Mouse (Mus musculus) heart, embryonic 13.5 days (tissue): Measurements from ENCODE around the gene Mroh7. TPM values are rescaled to one million over a fixed set of nuclear protein-coding genes. Genes with fewer than 3 reads are reported as not detected.
"Not testable (repeated sequence)": the region's sequence is repeated elsewhere in the genome, so short reads cannot be mapped to it uniquely, and the experiment has no call there.

Experiments
- ATAC-seq: fragments of 200-750 bp; cut with Nextera tagmentation; 2 replicates; pipeline ENCODE4 v1.8.0; 2017; ENCODE audit warnings: moderate TSS enrichment; ENCODE audit not compliant: insufficient number of reproducible peaks, low FRiP score, low TSS enrichment; ENCODE audit errors: extremely low read depth
- H3K27ac ChIP-seq: fragments of 300-500 bp; sonication (generic); replicated peaks from 2 replicates; pipeline ENCODE4 v1.5.1; 2015; ENCODE audit warnings: moderate library complexity, mild to moderate bottlenecking, inconsistent platforms
- H3K27me3 ChIP-seq: fragments of 300-500 bp; sonication (generic); replicated peaks from 2 replicates; pipeline ENCODE4 v1.6.1; 2015; ENCODE audit warnings: mild to moderate bottlenecking, inconsistent platforms
- H3K36me3 ChIP-seq: fragments of 300-500 bp; sonication (generic); 2 replicates; pipeline ENCODE4 v1.6.1; 2015; ENCODE audit warnings: mild to moderate bottlenecking, inconsistent platforms
- H3K4me1 ChIP-seq: fragments of 300-500 bp; sonication (generic); 2 replicates; pipeline ENCODE4 v1.6.1; 2015; ENCODE audit warnings: inconsistent platforms
- H3K4me2 ChIP-seq: fragments of 300-500 bp; sonication (generic); 2 replicates; pipeline ENCODE4 v1.6.1; 2015; ENCODE audit warnings: inconsistent platforms, mild to moderate bottlenecking, moderate library complexity
- H3K4me3 ChIP-seq: fragments of 300-500 bp; sonication (generic); 2 replicates; pipeline ENCODE4 v1.5.1; 2015; ENCODE audit warnings: moderate library complexity, mild to moderate bottlenecking, inconsistent platforms
- H3K9ac ChIP-seq: fragments of 300-500 bp; sonication (generic); 2 replicates; pipeline ENCODE4 v1.6.1; 2015; ENCODE audit warnings: inconsistent platforms, mild to moderate bottlenecking, moderate library complexity
- H3K9me3 ChIP-seq: fragments of 300-500 bp; sonication (generic); 2 replicates; pipeline ENCODE4 v1.6.1; 2016; ENCODE audit warnings: inconsistent platforms
- WGBS: fragments of 180-500 bp; shearing (Covaris S2); methylation state at CpG from one replicate; pipeline ENCODE4 v1.1.7; 2015; ENCODE audit warnings: mixed read lengths; 5-methylcytosine and 5-hydroxymethylcytosine counted together
- polyA plus RNA-seq: library from polyadenylated mRNA; unstranded; fragments of >200 nt; fragmentation: Nextera tagmentation; extraction: Ambion mirVana; gene quantifications from 2 replicates; pipeline ENCODE4 v1.2.1, GENCODE M21; 2015

Gene Mroh7
- polyA plus RNA-seq, 1 experiment from 2014 or later, result 0.49 TPM

GRCm38 (mm10) chr4:106745862-106746261 lies 15.1 kb upstream of the Mroh7 start:
- H3K4me2 ChIP-seq, result no peak overlapping the region
- H3K9ac ChIP-seq, result no peak overlapping the region
- no peaks in the 10 kb centered on the region for H3K9me3 ChIP-seq
- H3K27ac ChIP-seq, result no peak overlapping the region
- H3K27me3 ChIP-seq, result no peaks in the 10 kb centered on the region
- no peak for ATAC-seq
- peaks cover 12% of the 10 kb centered on the region for H3K4me1 ChIP-seq
- H3K36me3 ChIP-seq, result 0 out of 2 replicates have a peak, but pooled peaks cover 8% of the 10 kb centered on the region
- H3K4me3 ChIP-seq, result no peak overlapping the region
- WGBS, result 77% methylated on average over 7 of the region's 7 CpGs

GRCm38 (mm10) chr4:106737904-106738303 lies 7.2 kb upstream of the Mroh7 start:
- H3K4me2 ChIP-seq, result no peak overlapping the region
- no peaks in the 10 kb centered on the region for H3K36me3 ChIP-seq
- no peak overlapping the region for H3K9ac ChIP-seq
- no peak overlapping the region for H3K27ac ChIP-seq
- WGBS, result 66% methylated on average over 3 of the region's 3 CpGs
- H3K9me3 ChIP-seq, result no peaks in the 10 kb centered on the region
- no peaks in the 10 kb centered on the region for H3K4me1 ChIP-seq
- ATAC-seq, result no peak
- H3K4me3 ChIP-seq, result no peak overlapping the region
- no peaks in the 10 kb centered on the region for H3K27me3 ChIP-seq

GRCm38 (mm10) chr4:106736884-106737283 lies 6.2 kb upstream of the Mroh7 start:
- H3K4me3 ChIP-seq, H3K9ac ChIP-seq, H3K4me2 ChIP-seq, ATAC-seq, H3K27me3 ChIP-seq, H3K9me3 ChIP-seq, H3K27ac ChIP-seq, H3K36me3 ChIP-seq, H3K4me1 ChIP-seq: not testable (repeated sequence)
- 83% methylated on average over 1 of the region's 1 CpGs for WGBS

GRCm38 (mm10) chr4:106733636-106734035 lies 2.9 kb upstream of the Mroh7 start, which contains the start of gene Fam151a:
Gene Fam151a, plus strand, starts transcription at chr4:106733889.
- no peak within 1 kb of the TSS for H3K4me3 ChIP-seq

GRCm38 (mm10) chr4:106720631-106721030 lies 10.1 kb downstream of the Mroh7 start:
- Histone ChIP-seq H3K27me3 (peaks cover 16% of the 10 kb centered on the region), H3K4me1 (no peaks in the 10 kb centered on the region), H3K9ac (no peak overlapping the region), H3K4me3 (no peak overlapping the region), H3K9me3 (no peaks in the 10 kb centered on the region), H3K27ac (no peak overlapping the region), H3K4me2 (no peak overlapping the region), H3K36me3 (no peaks in the 10 kb centered on the region)
- WGBS, result 70% methylated on average over 4 of the region's 4 CpGs
- no peak for ATAC-seq

More at GRCm38 (mm10) chr4:106733636-106734035, 2.9 kb upstream of the Mroh7 start, which contains the start of gene Fam151a:
- H3K27ac ChIP-seq, result no peak within 1 kb of the TSS
- H3K4me1 ChIP-seq, result no peaks in the 10 kb centered on the region
- no peak for ATAC-seq
- H3K4me2 ChIP-seq, result no peak within 1 kb of the TSS
- H3K9me3 ChIP-seq, result no peaks in the 10 kb centered on the region
- no peak within 1 kb of the TSS for H3K9ac ChIP-seq
- 0 out of 2 replicates have a peak, but pooled peaks cover 3% of the 10 kb centered on the region for H3K27me3 ChIP-seq
- H3K36me3 ChIP-seq, result no peaks in the 10 kb centered on the region
- 20% methylated on average over 4 of the region's 4 CpGs for WGBS

GRCm38 (mm10) chr4:106713622-106714021 lies 17.1 kb downstream of the Mroh7 start:
- Histone ChIP-seq H3K4me3 (no peak overlapping the region), H3K9me3 (no peaks in the 10 kb centered on the region), H3K27me3 (peaks cover 61% of the 10 kb centered on the region), H3K27ac (no peak overlapping the region), H3K4me1 (no peaks in the 10 kb centered on the region), H3K4me2 (no peak overlapping the region), H3K36me3 (no peaks in the 10 kb centered on the region), H3K9ac (no peak overlapping the region)
- ATAC-seq, result no peak
- 77% methylated on average over 6 of the region's 6 CpGs for whole genome bisulfite sequencing

GRCm38 (mm10) chr4:106708408-106708807 lies 22.3 kb downstream of the Mroh7 start:
- peak overlapping the region; percentile 59 for H3K4me2 ChIP-seq
- H3K27ac ChIP-seq, result 0 out of 2 replicates have a peak overlapping the region, but pooled peaks have one; percentile 5
- peaks cover 21% of the 10 kb centered on the region for H3K4me1 ChIP-seq
- peak overlapping the region; percentile 63 for H3K9ac ChIP-seq
- H3K27me3 ChIP-seq, result peaks cover 36% of the 10 kb centered on the region
- ATAC-seq, result peak; percentile 38; the same call in 1 of the 2 replicates
- under 1% methylated on average over 7 of the region's 8 CpGs for WGBS
- no peaks in the 10 kb centered on the region for H3K36me3 ChIP-seq
- H3K4me3 ChIP-seq, result peak overlapping the region; percentile 30
- H3K9me3 ChIP-seq, result no peaks in the 10 kb centered on the region

- H3K27me3 ChIP-seq, result peaks cover 35% of the 10 kb centered on the region
- H3K36me3 ChIP-seq, result no peaks in the 10 kb centered on the region
- H3K9ac ChIP-seq, result peak overlapping the region; percentile 63
- H3K4me1 ChIP-seq, result peaks cover 21% of the 10 kb centered on the region
- H3K9me3 ChIP-seq, result no peaks in the 10 kb centered on the region
- 24% methylated on average over 5 of the region's 5 CpGs for WGBS
- peak overlapping the region; percentile 30 for H3K4me3 ChIP-seq
- H3K27ac ChIP-seq, result 0 out of 2 replicates have a peak overlapping the region, but pooled peaks have one; percentile 5
- peak overlapping the region; percentile 59 for H3K4me2 ChIP-seq
- no peak for ATAC-seq
These were observed 22.8 kb downstream of the Mroh7 start for GRCm38 (mm10) chr4:106707957-106708356.

- WGBS, result 49% methylated on average over 8 of the region's 8 CpGs
- Histone ChIP-seq H3K27ac (0 out of 2 replicates have a peak overlapping the region, but pooled peaks have one; percentile 5), H3K9me3 (no peaks in the 10 kb centered on the region), H3K27me3 (peaks cover 42% of the 10 kb centered on the region), H3K4me2 (no peak overlapping the region), H3K4me3 (no peak overlapping the region), H3K9ac (no peak overlapping the region), H3K4me1 (peaks cover 21% of the 10 kb centered on the region), H3K36me3 (no peaks in the 10 kb centered on the region)
- no peak for ATAC-seq
These were observed 25.5 kb downstream of the Mroh7 start for GRCm38 (mm10) chr4:106705096-106705665.

GRCm38 (mm10) chr4:106704416-106704815 lies 26.3 kb downstream of the Mroh7 start:
- peaks cover 42% of the 10 kb centered on the region for H3K27me3 ChIP-seq
- ATAC-seq, result no peak

GRCm38 (mm10) chr4:106703956-106704355 lies 26.8 kb downstream of the Mroh7 start:
- Histone ChIP-seq H3K27me3 (peaks cover 39% of the 10 kb centered on the region), H3K9me3 (no peaks in the 10 kb centered on the region), H3K9ac (no peak overlapping the region), H3K27ac (no peak overlapping the region), H3K4me2 (no peak overlapping the region), H3K4me1 (peaks cover 24% of the 10 kb centered on the region), H3K4me3 (no peak overlapping the region), H3K36me3 (no peaks in the 10 kb centered on the region)
- WGBS, result 74% methylated on average over 10 of the region's 10 CpGs
- no peak for ATAC-seq

More at GRCm38 (mm10) chr4:106704416-106704815, 26.3 kb downstream of the Mroh7 start:
- Histone ChIP-seq H3K4me2 (no peak overlapping the region), H3K36me3 (no peaks in the 10 kb centered on the region), H3K4me3 (no peak overlapping the region), H3K27ac (no peak overlapping the region), H3K9ac (no peak overlapping the region; the same call in 1 of the 2 replicates), H3K9me3 (no peaks in the 10 kb centered on the region), H3K4me1 (peaks cover 24% of the 10 kb centered on the region)
- WGBS, result 59% methylated on average over 11 of the region's 11 CpGs

- Histone ChIP-seq H3K4me2 (no peak overlapping the region), H3K4me1 (peaks cover 15% of the 10 kb centered on the region), H3K27ac (no peak overlapping the region), H3K36me3 (no peaks in the 10 kb centered on the region), H3K27me3 (peaks cover 46% of the 10 kb centered on the region), H3K9ac (no peak overlapping the region), H3K9me3 (no peaks in the 10 kb centered on the region), H3K4me3 (no peak overlapping the region)
- ATAC-seq, result no peak
- 53% methylated on average over 4 of the region's 4 CpGs for WGBS
These were observed 29.9 kb downstream of the Mroh7 start for GRCm38 (mm10) chr4:106700798-106701197.
